Mouse (Mus musculus) midbrain, embryonic 12.5 days (tissue): ENCODE data around the gene Mettl24. TPM values are rescaled to one million over a fixed set of nuclear protein-coding genes. Genes with fewer than 3 reads are reported as not detected.

Source experiments
- ATAC-seq: fragments of 200-750 bp; cut with Nextera tagmentation; 2 replicates; pipeline ENCODE4 v1.8.0; 2017; ENCODE audit warnings: low read depth, moderate TSS enrichment, moderate library complexity; ENCODE audit not compliant: low FRiP score
- H3K27ac ChIP-seq: fragments of 300-500 bp; sonication (generic); replicated peaks from 2 replicates; pipeline ENCODE4 v1.5.1; 2016; ENCODE audit warnings: mild to moderate bottlenecking
- H3K27me3 ChIP-seq: fragments of 300-500 bp; sonication (generic); 2 replicates; pipeline ENCODE4 v1.6.1; 2016; ENCODE audit warnings: mild to moderate bottlenecking
- H3K36me3 ChIP-seq: fragments of 300-500 bp; sonication (generic); 2 replicates; pipeline ENCODE4 v1.6.1; 2016
- H3K4me1 ChIP-seq: fragments of 300-500 bp; sonication (generic); 2 replicates; pipeline ENCODE4 v1.6.1; 2016
- H3K4me2 ChIP-seq: fragments of 300-500 bp; sonication (generic); replicated peaks from 2 replicates; pipeline ENCODE4 v1.6.1; 2016; ENCODE audit warnings: mild to moderate bottlenecking, moderate library complexity
- H3K4me3 ChIP-seq: fragments of 300-500 bp; sonication (generic); 2 replicates; pipeline ENCODE4 v1.5.1; 2016; ENCODE audit warnings: mild to moderate bottlenecking
- H3K9ac ChIP-seq: fragments of 300-500 bp; sonication (generic); replicated peaks from 2 replicates; pipeline ENCODE4 v1.6.1; 2016; ENCODE audit warnings: mild to moderate bottlenecking, moderate library complexity
- H3K9me3 ChIP-seq: fragments of 300-500 bp; sonication (generic); 2 replicates; pipeline ENCODE4 v1.6.1; 2016; ENCODE audit warnings: mild to moderate bottlenecking
- WGBS: fragments of 180-500 bp; shearing (Covaris S2); methylation state at CpG from one replicate; pipeline ENCODE4 v1.1.7; 2016; 5-methylcytosine and 5-hydroxymethylcytosine counted together
- polyA plus RNA-seq: library from polyadenylated mRNA; unstranded; fragments of >200 nt; fragmentation: Nextera tagmentation; extraction: Ambion mirVana; gene quantifications from 2 replicates; pipeline ENCODE4 v1.2.1, GENCODE M21; 2016

The Mettl24 gene
- polyA plus RNA-seq, 1 experiment from 2014 or later, result 0.91 TPM

DNA sequence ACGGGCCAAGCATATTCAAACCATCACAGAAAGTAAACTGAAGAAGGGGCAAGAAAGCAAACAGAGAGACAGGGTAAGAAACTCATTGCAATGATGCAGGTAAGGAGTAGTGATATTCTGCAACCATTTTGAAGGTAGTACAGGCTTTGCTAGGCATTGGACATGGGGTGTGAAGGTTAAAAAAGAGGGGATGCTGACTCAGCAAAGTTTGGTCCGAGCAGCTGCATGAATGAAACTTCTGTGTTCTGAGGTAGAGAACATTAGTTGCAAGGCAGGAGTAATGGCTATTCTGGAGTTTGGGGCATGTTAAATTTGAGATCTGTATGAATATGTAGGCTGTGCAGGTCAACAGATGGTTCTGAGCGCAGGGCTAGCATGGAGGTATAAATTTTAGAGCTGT, 17.8 kb upstream of the Mettl24 start:
- no peak overlapping the region for H3K4me3 ChIP-seq
- no peak for ATAC-seq
- H3K9me3 ChIP-seq, result no peaks in the 10 kb centered on the region
- 86% methylated on average over 3 of the region's 3 CpGs for WGBS
- no peaks in the 10 kb centered on the region for H3K27me3 ChIP-seq
- H3K4me1 ChIP-seq, result no peaks in the 10 kb centered on the region
- H3K36me3 ChIP-seq, result no peaks in the 10 kb centered on the region
- H3K9ac ChIP-seq, result no peak overlapping the region
- no peak overlapping the region for H3K27ac ChIP-seq
- no peak overlapping the region for H3K4me2 ChIP-seq

DNA sequence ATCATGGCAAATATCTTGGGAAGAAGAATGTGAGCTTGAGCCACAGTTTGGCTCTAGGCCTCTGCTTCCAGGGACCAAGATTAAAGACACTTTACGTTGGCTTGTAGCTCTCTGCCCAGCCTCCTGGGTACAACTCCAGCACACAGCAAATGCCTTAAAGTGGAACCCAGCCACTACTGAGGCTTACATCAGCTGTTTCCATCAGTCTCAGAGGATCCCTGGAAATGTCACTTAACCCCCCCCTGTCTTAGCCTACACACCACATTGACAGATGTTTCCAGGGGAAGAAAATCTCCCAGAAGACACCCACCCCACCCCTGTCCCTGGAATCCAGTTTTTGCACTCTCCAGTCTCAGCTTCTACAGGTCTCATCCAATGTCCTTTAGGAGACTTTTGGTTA, 16.1 kb upstream of the Mettl24 start:
- Histone ChIP-seq H3K36me3 (no peaks in the 10 kb centered on the region), H3K27ac (no peak overlapping the region), H3K9me3 (no peaks in the 10 kb centered on the region), H3K4me3 (no peak overlapping the region), H3K4me1 (no peaks in the 10 kb centered on the region), H3K27me3 (no peaks in the 10 kb centered on the region), H3K9ac (no peak overlapping the region), H3K4me2 (no peak overlapping the region)
- WGBS, result 95% methylated on average over 1 of the region's 1 CpGs
- no peak for ATAC-seq

DNA sequence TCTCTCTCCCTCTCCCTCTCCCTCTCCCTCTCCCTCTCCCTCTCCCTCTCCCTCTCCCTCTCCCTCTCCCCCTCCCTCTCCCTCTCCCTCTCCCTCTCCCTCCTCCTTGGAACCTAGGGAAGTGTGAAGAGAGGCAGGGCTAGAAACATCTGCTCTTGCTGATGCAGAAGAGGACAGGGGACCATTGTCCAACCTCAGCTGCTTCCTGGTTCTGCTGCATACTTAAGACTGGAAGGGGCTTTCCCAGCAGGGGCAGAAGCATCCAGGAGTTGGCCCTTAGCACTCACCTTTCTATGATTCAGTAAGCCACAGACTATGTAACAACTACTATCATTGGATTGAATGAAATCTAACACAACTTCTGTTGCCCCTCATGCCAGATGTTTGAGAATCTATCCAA, 14.4 kb upstream of the Mettl24 start:
- H3K27ac ChIP-seq, result no peak overlapping the region
- no peaks in the 10 kb centered on the region for H3K9me3 ChIP-seq
- no peak overlapping the region for H3K4me3 ChIP-seq
- no peak overlapping the region for H3K9ac ChIP-seq
- H3K4me1 ChIP-seq, result peaks cover 6% of the 10 kb centered on the region; the same call in 1 of the 2 replicates
- no peak overlapping the region for H3K4me2 ChIP-seq
- H3K36me3 ChIP-seq, result no peaks in the 10 kb centered on the region
- H3K27me3 ChIP-seq, result no peaks in the 10 kb centered on the region
- no peak for ATAC-seq

DNA sequence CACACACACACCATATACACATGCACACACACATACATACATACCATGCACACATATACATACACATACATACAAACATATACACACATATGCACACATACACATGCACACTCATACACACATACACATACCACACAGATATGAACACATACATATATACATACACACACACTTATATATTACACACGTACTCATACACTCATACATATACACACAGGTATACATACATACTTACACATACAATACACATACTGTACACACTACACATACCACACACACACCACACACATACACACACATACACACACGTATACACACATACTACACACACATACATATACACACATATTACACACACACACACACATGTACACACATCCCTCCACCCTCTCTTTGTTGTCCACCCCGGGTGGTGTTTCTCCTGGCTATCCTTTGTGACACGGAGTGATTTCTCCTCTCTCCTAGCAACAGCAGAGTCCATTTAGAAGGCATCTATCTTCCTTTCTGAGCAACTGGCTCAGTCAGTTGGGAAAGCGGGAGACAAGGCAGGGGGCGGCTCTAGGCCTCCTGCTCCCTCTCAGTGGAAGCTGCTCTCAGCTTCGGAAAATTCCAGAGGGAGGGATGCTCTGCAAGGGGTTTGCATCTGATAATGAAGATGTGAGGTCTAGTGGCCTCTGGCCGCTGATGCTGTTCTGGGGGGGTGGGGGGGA, 10.3 kb upstream of the Mettl24 start:
- H3K4me1 ChIP-seq, result peaks cover 13% of the 10 kb centered on the region
- H3K27me3 ChIP-seq, result no peaks in the 10 kb centered on the region
- H3K36me3 ChIP-seq, result no peaks in the 10 kb centered on the region
- H3K27ac ChIP-seq, result no peak overlapping the region
- 46% methylated on average over 8 of the region's 8 CpGs for WGBS
- no peak overlapping the region for H3K4me3 ChIP-seq
- ATAC-seq, result no peak
- H3K4me2 ChIP-seq, result no peak overlapping the region
- H3K9me3 ChIP-seq, result no peaks in the 10 kb centered on the region
- no peak overlapping the region for H3K9ac ChIP-seq

DNA sequence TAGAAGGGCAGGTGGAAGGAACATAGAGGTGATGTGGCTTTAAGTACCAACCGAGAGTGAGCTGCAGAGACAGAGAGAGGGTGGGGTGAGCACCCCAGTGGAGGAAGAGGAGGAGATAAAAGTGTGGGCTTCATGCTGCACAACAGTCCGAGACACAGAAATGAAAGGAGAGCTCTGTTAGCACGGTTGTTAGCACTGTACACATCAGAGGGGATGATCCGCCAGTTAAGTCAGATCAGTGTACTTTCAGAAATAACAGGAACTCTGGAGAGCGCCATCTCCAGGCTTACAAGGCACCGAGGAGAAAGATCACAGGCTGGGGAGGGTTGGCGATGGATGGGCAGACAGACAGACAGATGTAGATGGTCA, 9.8 kb upstream of the Mettl24 start:
- WGBS, result 54% methylated on average over 7 of the region's 7 CpGs
- Histone ChIP-seq H3K27me3 (no peaks in the 10 kb centered on the region), H3K4me2 (no peak overlapping the region), H3K9me3 (no peaks in the 10 kb centered on the region), H3K9ac (no peak overlapping the region), H3K36me3 (no peaks in the 10 kb centered on the region), H3K4me1 (peaks cover 13% of the 10 kb centered on the region), H3K4me3 (no peak overlapping the region), H3K27ac (no peak overlapping the region)
- no peak for ATAC-seq

DNA sequence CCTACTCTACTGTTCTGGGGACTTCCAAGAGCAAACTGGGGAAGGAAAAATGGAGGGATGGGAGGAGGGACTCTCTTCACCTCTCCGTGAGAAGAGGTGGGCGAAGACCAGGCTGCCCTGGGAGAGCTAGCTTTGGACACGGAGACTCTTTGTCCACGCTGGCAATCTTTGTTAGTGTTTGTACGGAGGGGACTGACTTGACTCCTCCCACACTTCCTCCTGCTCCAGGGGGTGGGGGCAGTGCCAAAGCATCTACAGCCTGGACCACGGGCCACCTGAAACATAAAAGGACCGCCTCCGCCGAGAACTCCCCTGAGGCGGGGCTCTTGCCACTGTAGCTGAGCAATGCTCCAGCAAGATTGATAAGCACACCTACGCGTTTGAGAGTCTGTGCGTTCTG, 8.9 kb upstream of the Mettl24 start:
- WGBS, result 10% methylated on average over 13 of the region's 13 CpGs

DNA sequence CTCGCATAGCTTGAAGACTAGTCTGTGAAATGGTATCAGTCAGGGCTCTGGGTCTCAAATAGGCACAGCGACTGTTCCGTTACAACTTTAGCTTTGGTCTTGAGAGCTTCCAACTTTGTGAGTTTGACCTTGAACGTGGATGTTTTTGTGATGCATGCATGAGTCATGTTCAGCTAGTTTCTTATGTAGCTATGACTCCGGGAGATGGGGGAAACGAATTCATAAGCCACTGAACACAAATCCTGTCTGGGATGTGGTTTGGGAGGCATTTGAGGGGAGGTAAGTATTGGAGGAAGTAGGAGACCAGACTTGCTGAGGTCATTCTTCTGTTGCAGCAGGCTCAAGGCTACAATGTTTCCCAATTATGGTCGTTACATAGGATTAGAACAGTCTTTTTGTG, 7.2 kb upstream of the Mettl24 start:
- no peak overlapping the region for H3K4me3 ChIP-seq
- H3K4me2 ChIP-seq, result no peak overlapping the region
- H3K27ac ChIP-seq, result no peak overlapping the region
- H3K9me3 ChIP-seq, result no peaks in the 10 kb centered on the region
- H3K9ac ChIP-seq, result no peak overlapping the region
- no peak for ATAC-seq
- peaks cover 13% of the 10 kb centered on the region for H3K4me1 ChIP-seq
- 86% methylated on average over 7 of the region's 7 CpGs for WGBS
- no peaks in the 10 kb centered on the region for H3K36me3 ChIP-seq
- H3K27me3 ChIP-seq, result no peaks in the 10 kb centered on the region

More for the DNA sequence above, 8.9 kb upstream of the Mettl24 start:
- ATAC-seq, result 0 out of 2 replicates have a peak, but pooled peaks have one; percentile 47
- H3K36me3 ChIP-seq, result no peaks in the 10 kb centered on the region
- no peak overlapping the region for H3K4me3 ChIP-seq
- H3K4me2 ChIP-seq, result peak overlapping the region; percentile 34
- H3K27me3 ChIP-seq, result no peaks in the 10 kb centered on the region
- peaks cover 13% of the 10 kb centered on the region for H3K4me1 ChIP-seq
- no peak overlapping the region for H3K9ac ChIP-seq
- H3K9me3 ChIP-seq, result no peaks in the 10 kb centered on the region
- no peak overlapping the region for H3K27ac ChIP-seq

DNA sequence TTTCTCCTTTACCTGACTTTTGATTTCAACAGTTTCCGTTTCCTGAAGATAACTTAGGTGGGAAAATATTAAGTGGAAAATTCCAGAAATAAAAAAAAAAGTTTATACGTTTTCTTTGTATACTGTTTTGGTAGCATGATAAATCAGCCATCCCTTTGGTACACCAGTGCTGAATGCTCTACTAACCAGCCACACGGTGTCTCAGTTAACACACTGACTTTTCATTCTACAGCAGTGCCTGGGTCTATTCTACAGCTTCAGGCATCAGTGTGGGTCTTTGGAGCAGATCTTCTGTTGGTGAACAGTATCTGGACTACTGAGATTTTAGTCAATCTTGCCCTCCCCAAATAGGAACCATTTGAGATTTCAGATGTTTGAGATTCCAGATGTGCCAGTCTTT, 4.6 kb upstream of the Mettl24 start:
- Histone ChIP-seq H3K27me3 (peaks cover 9% of the 10 kb centered on the region; the same call in 1 of the 2 replicates), H3K9me3 (no peaks in the 10 kb centered on the region), H3K27ac (no peak overlapping the region), H3K36me3 (no peaks in the 10 kb centered on the region), H3K4me1 (peaks cover 18% of the 10 kb centered on the region), H3K4me3 (no peak overlapping the region), H3K9ac (no peak overlapping the region), H3K4me2 (no peak overlapping the region)
- ATAC-seq, result no peak
- 86% methylated on average over 3 of the region's 3 CpGs for WGBS

DNA sequence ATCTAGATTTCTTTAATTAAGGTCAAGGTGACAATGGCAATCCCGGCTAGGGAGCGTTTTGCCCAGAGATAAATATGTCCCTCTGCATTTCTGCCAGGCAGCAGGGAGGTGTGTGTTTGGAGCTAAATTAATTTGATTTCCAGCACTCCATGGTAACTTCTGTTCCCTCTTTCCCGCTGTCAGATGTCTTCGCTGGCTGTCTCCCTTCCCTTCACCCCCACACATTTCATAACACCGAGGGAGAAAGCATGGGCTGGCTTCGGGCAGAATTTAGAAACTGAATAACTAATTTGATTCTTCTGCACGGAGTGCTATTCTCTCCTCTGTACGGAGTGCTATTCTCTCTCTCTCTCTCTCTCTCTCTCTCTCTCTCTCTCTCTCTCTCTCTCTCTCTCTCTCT, 612 bp upstream of the Mettl24 start:
- Histone ChIP-seq H3K9me3 (no peaks in the 10 kb centered on the region), H3K36me3 (no peaks in the 10 kb centered on the region), H3K4me1 (peaks cover 13% of the 10 kb centered on the region; the same call in 1 of the 2 replicates), H3K27me3 (peaks cover 9% of the 10 kb centered on the region; the same call in 1 of the 2 replicates), H3K4me3 (no peak overlapping the region), H3K27ac (no peak overlapping the region), H3K4me2 (peak overlapping the region; percentile 97), H3K9ac (no peak overlapping the region)
- ATAC-seq, result no peak
- 34% methylated on average over 8 of the region's 8 CpGs for WGBS

DNA sequence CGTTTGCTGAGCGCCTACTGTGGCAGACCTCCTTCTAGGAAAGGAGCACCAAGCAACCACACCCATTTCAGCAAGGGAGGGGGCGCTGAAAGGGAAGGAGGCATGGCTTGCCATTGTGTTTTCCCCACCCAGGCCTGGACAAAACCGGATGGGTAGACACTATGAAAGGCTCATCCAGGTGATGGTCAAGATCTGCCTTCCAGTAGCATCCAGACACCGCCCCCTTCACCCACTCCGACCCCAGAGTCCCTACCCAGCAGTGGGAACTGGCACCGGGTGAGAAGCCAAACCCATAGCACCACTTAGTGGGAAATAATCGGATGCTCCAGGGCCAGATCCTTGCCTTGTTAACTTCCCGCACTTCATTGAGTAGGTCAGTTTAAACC, 779 bp downstream of the Mettl24 start:
- whole genome bisulfite sequencing, result 62% methylated on average over 9 of the region's 9 CpGs
- no peak for ATAC-seq
- H3K36me3 ChIP-seq, result no peaks in the 10 kb centered on the region

DNA sequence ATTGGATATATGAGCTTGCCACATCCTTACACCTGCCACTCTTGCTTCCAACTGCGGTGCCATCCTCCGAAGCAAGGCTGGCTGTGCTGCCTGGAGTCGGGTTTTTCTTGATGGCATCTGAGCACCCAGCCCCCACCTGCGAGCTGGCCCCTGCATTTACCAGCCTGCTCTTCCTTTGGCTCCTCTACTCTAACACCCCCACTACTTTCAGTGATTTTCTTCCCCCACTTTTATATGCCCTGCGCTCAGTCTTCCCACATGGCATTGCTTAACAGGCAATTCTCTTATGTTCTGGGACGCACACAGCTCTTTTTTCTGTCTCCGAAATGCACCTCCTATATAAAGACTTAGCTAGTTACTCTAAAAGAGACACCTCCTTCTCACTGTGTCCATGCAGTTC, 1.2 kb downstream of the Mettl24 start:
- Histone ChIP-seq H3K4me1 (peaks cover 13% of the 10 kb centered on the region; the same call in 1 of the 2 replicates), H3K27ac (no peak overlapping the region), H3K4me2 (no peak overlapping the region), H3K9me3 (no peaks in the 10 kb centered on the region), H3K36me3 (no peaks in the 10 kb centered on the region), H3K27me3 (peaks cover 9% of the 10 kb centered on the region; the same call in 1 of the 2 replicates), H3K4me3 (no peak overlapping the region), H3K9ac (no peak overlapping the region)
- WGBS, result 92% methylated on average over 7 of the region's 7 CpGs
- no peak for ATAC-seq

More for the DNA sequence above, 779 bp downstream of the Mettl24 start:
- H3K4me3 ChIP-seq, result peak overlapping the region; percentile 55; the same call in 1 of the 2 replicates
- H3K27me3 ChIP-seq, result peaks cover 9% of the 10 kb centered on the region; the same call in 1 of the 2 replicates
- no peak overlapping the region for H3K9ac ChIP-seq
- no peak overlapping the region for H3K27ac ChIP-seq
- H3K9me3 ChIP-seq, result no peaks in the 10 kb centered on the region
- peaks cover 13% of the 10 kb centered on the region; the same call in 1 of the 2 replicates for H3K4me1 ChIP-seq
- peak overlapping the region; percentile 97 for H3K4me2 ChIP-seq

DNA sequence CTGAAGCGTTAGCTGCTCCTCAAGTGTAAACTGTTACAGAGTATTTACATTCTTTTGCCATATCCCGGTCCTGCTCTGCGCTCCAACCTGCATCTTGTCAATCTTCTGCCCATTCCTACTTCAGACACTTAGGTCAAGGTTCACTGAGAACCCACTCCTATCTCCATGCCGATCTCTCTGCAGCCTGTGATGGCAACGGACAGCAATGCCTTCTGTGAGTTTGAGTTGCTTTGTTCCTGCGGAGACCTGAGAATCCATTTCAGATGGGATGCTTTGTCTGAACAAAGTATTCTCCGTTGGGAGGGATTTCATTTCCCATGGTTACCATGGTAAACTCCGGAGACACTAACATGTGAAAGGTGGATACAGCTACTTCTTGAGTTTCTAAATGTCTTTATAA, 2.6 kb downstream of the Mettl24 start:
- Histone ChIP-seq H3K4me2 (no peak overlapping the region), H3K36me3 (no peaks in the 10 kb centered on the region), H3K27me3 (peaks cover 9% of the 10 kb centered on the region; the same call in 1 of the 2 replicates), H3K27ac (no peak overlapping the region), H3K4me3 (no peak overlapping the region), H3K4me1 (peaks cover 13% of the 10 kb centered on the region; the same call in 1 of the 2 replicates), H3K9me3 (0 out of 2 replicates have a peak, but pooled peaks cover 3% of the 10 kb centered on the region), H3K9ac (no peak overlapping the region)
- no peak for ATAC-seq
- WGBS, result 34% methylated on average over 8 of the region's 8 CpGs
